Mouse (Mus musculus) Muller cell, postnatal 12 days (primary cell): ENCODE measurements around the gene Commd1.

ENCODE experiments used
- DNase-seq: peaks from one replicate; pipeline ENCODE4 v3.0.0-alpha.2; 2015; ENCODE audit errors: inconsistent ontology term

Commd1 gene

DNA sequence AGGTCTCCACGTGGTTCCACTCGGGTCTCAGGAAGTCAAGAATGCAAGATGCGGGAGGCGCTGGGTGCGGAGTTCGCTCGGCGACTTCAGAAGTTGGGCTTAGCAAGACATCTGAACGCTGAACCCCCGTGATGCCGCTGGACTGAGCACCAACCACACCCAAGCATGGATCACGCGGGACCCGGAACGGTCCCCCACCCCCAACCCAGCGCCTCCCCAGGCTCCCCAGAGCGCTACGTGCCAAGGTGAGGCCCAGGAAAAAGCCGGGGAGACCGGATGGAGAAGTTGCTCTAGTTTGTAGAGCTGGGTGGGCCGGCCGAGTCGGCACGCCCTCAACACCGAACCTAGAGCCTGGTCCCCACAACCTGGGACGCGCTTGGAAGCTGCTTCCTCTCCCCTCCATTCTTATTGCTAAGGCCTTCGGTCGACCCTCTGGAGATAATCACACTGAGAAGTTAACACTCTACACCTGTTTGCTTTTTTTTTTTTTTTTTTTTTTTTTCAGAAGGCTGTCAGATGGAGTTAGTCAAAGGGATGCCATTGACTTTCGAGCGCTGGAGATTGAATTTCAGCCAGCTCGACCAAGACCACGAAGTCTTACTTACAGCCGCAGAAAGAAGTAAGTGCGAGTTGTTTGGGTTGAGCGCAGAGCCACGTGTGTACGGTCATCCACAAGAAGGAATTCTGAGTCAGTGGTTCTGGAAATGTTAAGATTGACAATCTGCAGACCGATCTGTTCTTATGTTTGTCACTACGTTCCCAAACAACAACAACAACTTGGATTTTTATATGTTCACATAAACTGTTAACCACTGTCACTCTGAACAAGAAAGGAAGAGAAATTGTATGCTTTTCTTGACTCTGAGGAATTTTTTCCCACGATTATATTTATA lies 121.6 kb downstream of the Commd1 start, which contains the start of gene B3gnt2:
Gene B3gnt2, minus strand, starts transcription at position 627 of the 893 bp plus-strand sequence.
- no peak for DNase-seq

GRCm38 (mm10) chr11:22859633-22860334 lies 122.4 kb downstream of the Commd1 start:
- DNase-seq, result peak; percentile 97

DNA sequence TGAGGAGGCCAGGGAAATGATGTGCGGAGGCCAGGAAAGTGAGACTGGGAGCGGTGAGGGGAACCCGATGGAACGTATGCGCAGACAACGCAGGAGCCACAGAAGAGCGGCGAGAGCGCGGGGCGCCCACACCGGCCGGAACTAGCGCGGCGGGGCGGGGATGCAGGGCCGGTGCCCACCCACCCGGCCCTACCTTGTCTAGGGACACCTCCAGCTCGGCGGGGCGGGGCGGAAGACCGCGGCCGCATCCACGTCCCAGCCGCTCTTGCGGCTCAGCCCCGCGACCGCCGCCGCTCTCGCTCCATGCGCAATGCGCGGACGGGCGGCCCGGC lies 122.9 kb downstream of the Commd1 start:
- no peak for DNase-seq

DNA sequence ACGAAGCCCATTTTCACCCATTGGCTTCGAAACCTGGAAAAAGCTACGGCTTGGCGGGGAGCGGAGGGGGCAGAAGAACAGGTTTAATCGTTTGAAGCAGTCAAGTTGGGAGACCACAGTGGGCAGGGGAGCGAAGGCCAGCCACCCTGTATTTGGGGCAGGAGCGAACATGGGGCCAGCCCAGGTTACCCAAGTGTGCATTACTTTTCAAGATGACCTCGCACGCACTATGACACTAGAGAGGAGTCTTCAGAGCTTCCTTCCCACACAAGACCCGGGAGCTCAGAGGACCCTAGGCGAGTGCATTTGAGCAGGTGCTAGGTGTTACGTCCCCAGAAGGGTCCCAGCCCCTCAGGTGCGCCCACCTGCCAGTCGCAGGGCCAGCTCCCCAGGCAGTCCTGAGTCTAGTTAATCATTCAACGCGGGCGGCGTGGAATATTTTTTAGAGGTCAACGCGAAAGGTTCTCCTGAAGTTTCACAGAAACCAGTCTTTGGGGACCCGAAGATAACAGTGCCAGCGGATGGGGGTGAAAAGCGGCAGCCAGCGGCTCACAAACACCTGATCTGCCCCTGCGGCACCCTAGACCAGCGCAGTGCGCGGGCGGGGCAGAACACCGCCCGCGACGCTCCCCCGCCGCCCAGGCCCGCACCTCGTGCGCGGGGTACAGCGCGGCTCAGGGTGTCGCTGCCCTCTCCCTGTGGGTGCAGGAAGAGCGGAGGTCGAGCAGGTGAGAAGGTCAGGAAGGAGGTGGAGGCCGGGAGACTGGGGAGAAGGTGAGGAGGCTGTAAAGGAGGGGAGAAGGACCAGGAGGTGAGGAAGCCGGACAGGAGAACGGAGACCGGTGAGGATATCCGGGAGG lies 123.5 kb downstream of the Commd1 start:
- DNase-seq, result no peak

DNA sequence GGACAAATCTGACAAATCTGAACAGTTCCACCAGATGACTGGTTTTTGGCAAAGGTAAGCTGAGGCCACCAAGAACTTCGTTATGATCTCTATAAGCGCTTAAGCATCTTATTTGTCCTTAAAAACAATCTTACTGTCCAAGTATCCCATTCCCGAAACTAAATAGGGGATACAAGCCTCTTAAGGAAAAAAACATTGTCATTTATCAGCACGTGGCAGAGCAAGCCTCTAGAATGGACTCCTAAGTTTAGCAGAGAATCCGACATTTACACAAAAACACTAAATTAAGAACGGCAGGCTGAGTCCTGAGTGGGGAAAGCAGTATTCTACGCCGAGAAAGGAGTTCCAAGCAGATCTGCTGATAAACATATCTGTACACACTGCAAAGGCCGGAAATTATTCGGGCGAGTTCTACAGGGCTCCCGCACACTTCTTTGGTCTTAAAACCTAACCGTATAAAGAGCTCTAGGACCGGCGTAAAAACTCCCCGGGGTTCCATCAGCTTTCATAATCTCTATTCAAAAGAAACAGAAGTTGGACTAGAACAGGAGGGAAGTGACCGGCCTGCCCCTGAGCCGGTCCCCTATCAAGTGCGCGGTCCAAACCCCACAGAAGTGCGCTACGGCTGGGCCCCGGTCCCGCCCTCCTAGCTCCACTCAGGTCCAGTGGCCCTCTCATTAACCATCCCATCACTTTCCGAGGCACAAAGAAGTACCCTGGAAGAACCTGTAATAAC lies 124.3 kb downstream of the Commd1 start:
- no peak for DNase-seq

GRCm38 (mm10) chr11:22857106-22857704 lies 125.0 kb downstream of the Commd1 start:
- no peak for DNase-seq

DNA sequence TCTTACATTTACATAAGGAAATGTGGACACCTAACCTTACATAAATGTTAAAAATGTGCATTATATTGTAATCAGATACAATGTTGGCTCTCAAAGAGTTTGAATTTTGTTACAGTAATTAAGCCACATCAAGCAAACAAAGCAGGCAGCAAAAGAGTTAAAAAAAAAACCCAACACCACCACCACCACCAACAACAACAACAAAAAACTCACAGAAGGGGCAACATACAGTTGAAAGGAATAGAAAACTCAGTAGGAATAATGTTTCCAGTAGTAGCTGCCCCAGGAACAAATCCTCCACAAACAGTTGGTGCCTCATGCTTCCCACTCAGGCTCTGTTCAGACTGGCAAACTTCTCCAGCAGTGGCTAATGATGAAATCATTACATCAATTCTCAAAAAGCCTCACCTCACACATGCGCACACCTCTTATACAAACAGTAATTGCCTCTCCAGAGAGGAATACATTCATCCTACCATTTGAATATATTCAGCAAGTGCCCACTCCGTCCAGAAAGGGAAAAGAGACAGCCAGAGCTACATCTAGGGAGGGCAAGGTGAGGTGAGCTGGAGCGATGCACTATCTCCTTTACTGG lies 125.7 kb downstream of the Commd1 start:
- no peak for DNase-seq

GRCm38 (mm10) chr11:22854571-22854970 lies 127.6 kb downstream of the Commd1 start:
- DNase-seq, result no peak

- no peak for DNase-seq
These were observed 128.6 kb downstream of the Commd1 start for GRCm38 (mm10) chr11:22853477-22854157.

DNA sequence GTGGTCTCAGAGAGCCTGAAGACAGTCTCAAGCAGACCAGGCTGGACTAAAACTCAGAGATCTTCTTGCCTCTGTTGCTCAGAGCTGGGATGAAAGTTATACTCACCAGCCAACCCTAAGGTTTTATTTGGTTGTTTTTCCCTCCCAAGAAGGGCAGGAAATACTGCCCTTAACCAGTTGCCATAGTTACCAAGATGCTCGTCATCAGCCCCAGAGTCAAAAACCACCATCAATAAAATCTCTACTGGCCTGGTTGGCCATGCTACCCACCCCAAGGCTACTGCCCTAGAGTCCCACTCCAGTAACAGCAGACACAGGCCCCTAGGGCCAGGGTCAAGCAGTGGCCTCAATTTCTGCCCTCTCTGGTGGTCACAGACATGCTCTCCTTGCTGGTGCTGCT lies 129.7 kb downstream of the Commd1 start:
- DNase-seq, result no peak

GRCm38 (mm10) chr11:22851416-22851815 lies 130.8 kb downstream of the Commd1 start:
- no peak for DNase-seq

GRCm38 (mm10) chr11:22850077-22850476 lies 132.1 kb downstream of the Commd1 start:
- no peak for DNase-seq

DNA sequence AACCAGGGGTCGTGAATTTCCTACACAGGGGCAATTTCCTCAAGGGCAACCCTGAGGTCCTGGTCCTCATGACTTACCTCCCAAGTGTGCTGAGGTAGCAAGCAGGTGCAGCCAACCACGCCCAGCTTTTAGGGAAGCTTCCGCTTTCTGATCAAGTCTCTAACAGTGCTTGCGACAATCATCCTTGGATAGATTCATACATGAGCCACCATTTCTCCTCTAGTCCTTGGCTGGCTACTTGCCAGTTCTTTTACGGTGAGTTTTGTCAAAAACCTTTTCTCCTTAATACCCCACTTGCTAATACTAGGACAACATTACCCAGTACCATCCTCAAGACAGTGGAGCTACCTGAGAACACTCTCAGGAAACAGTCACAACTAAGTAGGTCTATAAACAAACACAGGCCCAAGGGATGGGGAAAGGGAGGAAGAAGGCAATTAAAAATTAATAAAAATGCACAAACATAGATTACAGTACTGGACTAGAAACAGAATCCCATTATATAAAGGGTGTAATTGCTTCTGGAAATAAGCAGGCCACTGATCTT lies 133.5 kb downstream of the Commd1 start:
- DNase-seq, result no peak

- peak; percentile 62 for DNase-seq
These were observed 134.2 kb downstream of the Commd1 start for GRCm38 (mm10) chr11:22847732-22848648.

- no peak for DNase-seq
These were observed 135.0 kb downstream of the Commd1 start for GRCm38 (mm10) chr11:22846960-22847731.
